Mouse (Mus musculus): ENCODE measurements around the gene Cox8c. TPM values are rescaled to one million over a fixed set of nuclear protein-coding genes. Genes with fewer than 3 reads are reported as not detected.

The Cox8c gene
- polyA plus RNA-seq, 1 experiment from 2014 or later: not detected

GRCm38 (mm10) chr12:102888568-102888967, 10.5 kb upstream of the Cox8c start:
- Histone ChIP-seq H3K27me3 (ENCODE audit: control insufficient read depth, insufficient read depth, low read depth, low read length) (no peaks in the 10 kb centered on the region), H3K9ac (ENCODE audit: low read depth, low read length) (no peak overlapping the region), H3K4me3 (ENCODE audit: low read depth, low read length) (no peak overlapping the region), H3K4me1 (ENCODE audit: control insufficient read depth, low read depth, low read length) (no peaks in the 10 kb centered on the region), H3K4me2 (ENCODE audit: low read depth, low read length) (no peak overlapping the region), H3K9me3 (replicated peaks; ENCODE audit: control insufficient read depth, low read length) (no peaks in the 10 kb centered on the region), H3K27ac (ENCODE audit: low read length) (no peak overlapping the region), H3K36me3 (ENCODE audit: control insufficient read depth, insufficient read depth) (no peaks in the 10 kb centered on the region)
- no peak for ATAC-seq (ENCODE audit: low read depth)
- 66% methylated on average over 5 of the region's 5 CpGs for WGBS (ENCODE audit: insufficient replicate concordance)

- no peak overlapping the region for H3K27ac ChIP-seq (ENCODE audit: low read length)
- H3K4me1 ChIP-seq (ENCODE audit: control insufficient read depth, low read depth, low read length): no peaks in the 10 kb centered on the region
- no peaks in the 10 kb centered on the region for H3K9me3 ChIP-seq (replicated peaks; ENCODE audit: control insufficient read depth, low read length)
- no peaks in the 10 kb centered on the region for H3K36me3 ChIP-seq (ENCODE audit: control insufficient read depth, insufficient read depth)
- no peak overlapping the region for H3K4me2 ChIP-seq (ENCODE audit: low read depth, low read length)
- no peak overlapping the region for H3K4me3 ChIP-seq (ENCODE audit: low read depth, low read length)
- ATAC-seq (ENCODE audit: low read depth): no peak
- whole genome bisulfite sequencing (ENCODE audit: insufficient replicate concordance): 45% methylated on average over 3 of the region's 3 CpGs
- no peaks in the 10 kb centered on the region for H3K27me3 ChIP-seq (ENCODE audit: control insufficient read depth, insufficient read depth, low read depth, low read length)
- H3K9ac ChIP-seq (ENCODE audit: low read depth, low read length): no peak overlapping the region
Measured at GRCm38 (mm10) chr12:102908191-102908590, 9.1 kb downstream of the Cox8c start.

GRCm38 (mm10) chr12:102916073-102916472, 17.0 kb downstream of the Cox8c start:
- no peaks in the 10 kb centered on the region for H3K4me1 ChIP-seq (ENCODE audit: control insufficient read depth, low read depth, low read length)
- no peaks in the 10 kb centered on the region for H3K36me3 ChIP-seq (ENCODE audit: control insufficient read depth, insufficient read depth)
- H3K9ac ChIP-seq (ENCODE audit: low read depth, low read length): no peak overlapping the region
- 46% methylated on average over 2 of the region's 2 CpGs for WGBS (ENCODE audit: insufficient replicate concordance)
- no peaks in the 10 kb centered on the region for H3K27me3 ChIP-seq (ENCODE audit: control insufficient read depth, insufficient read depth, low read depth, low read length)
- H3K4me2 ChIP-seq (ENCODE audit: low read depth, low read length): no peak overlapping the region
- ATAC-seq (ENCODE audit: low read depth): no peak
- no peak overlapping the region for H3K27ac ChIP-seq (ENCODE audit: low read length)
- no peak overlapping the region for H3K4me3 ChIP-seq (ENCODE audit: low read depth, low read length)
- H3K9me3 ChIP-seq (replicated peaks; ENCODE audit: control insufficient read depth, low read length): no peaks in the 10 kb centered on the region

GRCm38 (mm10) chr12:102929764-102930163, 30.6 kb downstream of the Cox8c start:
- Histone ChIP-seq H3K27me3 (ENCODE audit: control insufficient read depth, insufficient read depth, low read depth, low read length) (no peaks in the 10 kb centered on the region), H3K36me3 (ENCODE audit: control insufficient read depth, insufficient read depth) (no peaks in the 10 kb centered on the region), H3K4me2 (ENCODE audit: low read depth, low read length) (no peak overlapping the region), H3K4me3 (ENCODE audit: low read depth, low read length) (no peak overlapping the region), H3K4me1 (ENCODE audit: control insufficient read depth, low read depth, low read length) (no peaks in the 10 kb centered on the region), H3K27ac (ENCODE audit: low read length) (no peak overlapping the region), H3K9ac (ENCODE audit: low read depth, low read length) (no peak overlapping the region), H3K9me3 (replicated peaks; ENCODE audit: control insufficient read depth, low read length) (no peaks in the 10 kb centered on the region)
- WGBS (ENCODE audit: insufficient replicate concordance): 38% methylated on average over 4 of the region's 4 CpGs
- ATAC-seq (ENCODE audit: low read depth): no peak

GRCm38 (mm10) chr12:102930335-102930734, 31.2 kb downstream of the Cox8c start:
- H3K9ac ChIP-seq (ENCODE audit: low read depth, low read length): no peak overlapping the region
- no peaks in the 10 kb centered on the region for H3K36me3 ChIP-seq (ENCODE audit: control insufficient read depth, insufficient read depth)
- ATAC-seq (ENCODE audit: low read depth): no peak
- no peak overlapping the region for H3K4me3 ChIP-seq (ENCODE audit: low read depth, low read length)
- H3K27me3 ChIP-seq (ENCODE audit: control insufficient read depth, insufficient read depth, low read depth, low read length): no peaks in the 10 kb centered on the region
- WGBS (ENCODE audit: insufficient replicate concordance): 38% methylated on average over 1 of the region's 1 CpGs
- H3K4me1 ChIP-seq (ENCODE audit: control insufficient read depth, low read depth, low read length): no peaks in the 10 kb centered on the region
- H3K4me2 ChIP-seq (ENCODE audit: low read depth, low read length): no peak overlapping the region
- H3K9me3 ChIP-seq (replicated peaks; ENCODE audit: control insufficient read depth, low read length): no peaks in the 10 kb centered on the region
- H3K27ac ChIP-seq (ENCODE audit: low read length): no peak overlapping the region

- H3K4me1 ChIP-seq (ENCODE audit: control insufficient read depth, low read depth, low read length): no peaks in the 10 kb centered on the region
- H3K9ac ChIP-seq (ENCODE audit: low read depth, low read length): no peak overlapping the region
- no peak overlapping the region for H3K27ac ChIP-seq (ENCODE audit: low read length)
- no peaks in the 10 kb centered on the region for H3K27me3 ChIP-seq (ENCODE audit: control insufficient read depth, insufficient read depth, low read depth, low read length)
- H3K9me3 ChIP-seq (replicated peaks; ENCODE audit: control insufficient read depth, low read length): no peaks in the 10 kb centered on the region
- no peak overlapping the region for H3K4me3 ChIP-seq (ENCODE audit: low read depth, low read length)
- 67% methylated on average over 7 of the region's 7 CpGs for WGBS (ENCODE audit: insufficient replicate concordance)
- H3K36me3 ChIP-seq (ENCODE audit: control insufficient read depth, insufficient read depth): no peaks in the 10 kb centered on the region
- ATAC-seq (ENCODE audit: low read depth): no peak
- no peak overlapping the region for H3K4me2 ChIP-seq (ENCODE audit: low read depth, low read length)
Measured at GRCm38 (mm10) chr12:102930789-102931188, 31.7 kb downstream of the Cox8c start.

- no peak overlapping the region for H3K9ac ChIP-seq (ENCODE audit: low read depth, low read length)
- 0 out of 2 replicates have a peak, but pooled peaks have one; percentile 32 for ATAC-seq (ENCODE audit: low read depth)
- no peak overlapping the region for H3K27ac ChIP-seq (ENCODE audit: low read length)
- no peak overlapping the region for H3K4me3 ChIP-seq (ENCODE audit: low read depth, low read length)
- 31% methylated on average over 1 of the region's 1 CpGs for WGBS (ENCODE audit: insufficient replicate concordance)
- H3K9me3 ChIP-seq (replicated peaks; ENCODE audit: control insufficient read depth, low read length): no peaks in the 10 kb centered on the region
- no peaks in the 10 kb centered on the region; the same call in 1 of the 2 replicates for H3K4me1 ChIP-seq (ENCODE audit: control insufficient read depth, low read depth, low read length)
- H3K27me3 ChIP-seq (ENCODE audit: control insufficient read depth, insufficient read depth, low read depth, low read length): no peaks in the 10 kb centered on the region
- H3K36me3 ChIP-seq (ENCODE audit: control insufficient read depth, insufficient read depth): no peaks in the 10 kb centered on the region
- H3K4me2 ChIP-seq (ENCODE audit: low read depth, low read length): no peak overlapping the region
Measured at GRCm38 (mm10) chr12:102935892-102936291, 36.8 kb downstream of the Cox8c start.

GRCm38 (mm10) chr12:102945571-102945970, 46.5 kb downstream of the Cox8c start:
- Histone ChIP-seq H3K4me2 (ENCODE audit: low read depth, low read length) (no peak overlapping the region), H3K27ac (ENCODE audit: low read length) (no peak overlapping the region), H3K9ac (ENCODE audit: low read depth, low read length) (no peak overlapping the region), H3K9me3 (replicated peaks; ENCODE audit: control insufficient read depth, low read length) (no peaks in the 10 kb centered on the region), H3K27me3 (ENCODE audit: control insufficient read depth, insufficient read depth, low read depth, low read length) (peaks cover 17% of the 10 kb centered on the region), H3K36me3 (ENCODE audit: control insufficient read depth, insufficient read depth) (no peaks in the 10 kb centered on the region), H3K4me3 (ENCODE audit: low read depth, low read length) (no peak overlapping the region), H3K4me1 (ENCODE audit: control insufficient read depth, low read depth, low read length) (no peaks in the 10 kb centered on the region)
- WGBS (ENCODE audit: insufficient replicate concordance): 48% methylated on average over 1 of the region's 1 CpGs
- ATAC-seq (ENCODE audit: low read depth): no peak

GRCm38 (mm10) chr12:102947826-102948225, 48.7 kb downstream of the Cox8c start:
- Histone ChIP-seq H3K9ac (ENCODE audit: low read depth, low read length) (no peak overlapping the region), H3K4me1 (ENCODE audit: control insufficient read depth, low read depth, low read length) (no peaks in the 10 kb centered on the region), H3K9me3 (replicated peaks; ENCODE audit: control insufficient read depth, low read length) (no peaks in the 10 kb centered on the region), H3K27ac (ENCODE audit: low read length) (no peak overlapping the region), H3K27me3 (ENCODE audit: control insufficient read depth, insufficient read depth, low read depth, low read length) (peaks cover 17% of the 10 kb centered on the region), H3K4me2 (ENCODE audit: low read depth, low read length) (no peak overlapping the region), H3K4me3 (ENCODE audit: low read depth, low read length) (no peak overlapping the region), H3K36me3 (ENCODE audit: control insufficient read depth, insufficient read depth) (no peaks in the 10 kb centered on the region)
- 18% methylated on average over 10 of the region's 10 CpGs for WGBS (ENCODE audit: insufficient replicate concordance)
- ATAC-seq (ENCODE audit: low read depth): no peak

All from liver, embryonic 16.5 days (tissue).